In the genomic region with DNA sequence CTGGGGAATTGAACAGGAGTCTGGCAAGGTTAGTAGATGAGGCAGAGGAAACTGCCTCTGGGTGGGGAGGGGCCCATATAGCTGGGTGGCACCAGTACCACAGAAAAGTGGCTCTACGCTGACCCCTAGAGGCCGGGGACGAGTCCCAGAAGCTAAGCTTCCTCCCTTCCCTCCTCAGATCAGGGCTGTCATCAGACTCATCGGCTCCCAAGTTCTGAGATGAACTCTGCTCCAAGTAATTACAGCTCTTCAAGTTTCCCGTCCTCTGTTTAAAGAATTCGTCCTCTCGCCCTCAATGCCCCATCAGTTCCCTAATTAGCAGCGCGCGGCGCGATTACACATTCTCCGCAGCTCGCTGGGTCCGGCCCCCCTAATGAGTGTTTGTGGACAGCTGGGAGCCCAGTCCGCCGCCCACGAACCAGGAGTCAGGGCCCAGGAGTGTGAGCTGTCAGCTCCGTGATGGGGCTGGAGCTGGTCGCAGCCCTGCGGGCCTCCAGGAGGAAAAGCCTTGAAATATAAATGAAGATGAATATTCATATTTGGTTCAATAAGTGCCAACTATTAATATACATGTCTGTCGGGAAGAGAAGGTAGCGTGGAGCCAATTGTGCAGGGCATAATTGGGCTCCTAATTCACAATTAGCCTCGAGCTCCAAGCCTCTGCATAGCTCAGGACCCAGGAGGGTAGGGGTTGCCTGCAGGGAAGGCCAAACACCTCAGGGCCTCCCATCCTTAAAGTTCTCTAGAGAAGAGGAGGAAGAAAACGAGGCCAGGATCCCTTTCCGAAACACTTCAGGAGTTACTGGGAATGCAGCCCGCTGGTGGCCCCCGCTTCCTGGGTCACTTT, we compare ENCODE assay signal across 8 mouse cellular contexts.
DNase-seq lines count a peak whose midpoint lies in the region; ATAC-seq and TF ChIP-seq lines count a peak whose summit lies in the region.

No protein-coding gene starts in this region.

- 20% methylated on average over 28 of the region's 28 CpGs for WGBS in cerebellum, adult 2 months
- 13% methylated on average over 28 of the region's 28 CpGs for WGBS in hindbrain, embryonic 16.5 days

- no peaks in the 10 kb centered on the region for H3K4me1 ChIP-seq in cerebellum, adult 2 months (ENCODE audit: control insufficient read depth, insufficient read depth, low read length)
- H3K4me1 ChIP-seq in hindbrain, embryonic 16.5 days (ENCODE audit: control insufficient read depth, insufficient read depth, low read depth, low read length) = peaks cover 5% of the 10 kb centered on the region

- TF ChIP-seq POLR2A in cerebellum, adult 2 months (IDR thresholded peaks at IDR 0.05; ENCODE audit: borderline replicate concordance, insufficient read depth, low read length) = no peak

- H3K27me3 ChIP-seq in cerebellum, adult 2 months (ENCODE audit: control insufficient read depth, insufficient read depth, low read length) = no peaks in the 10 kb centered on the region
- H3K27me3 ChIP-seq in hindbrain, embryonic 16.5 days (replicated peaks; ENCODE audit: control insufficient read depth, insufficient read depth, low read length) = no peaks in the 10 kb centered on the region; the same call in 1 of the 2 replicates

- no peak overlapping the region for H3K27ac ChIP-seq in cerebellum, adult 2 months (ENCODE audit: insufficient read depth, low read length)
- no peak overlapping the region for H3K27ac ChIP-seq in hindbrain, embryonic 16.5 days (ENCODE audit: low read depth, low read length)

- no peaks in the 10 kb centered on the region for H3K9me3 ChIP-seq in hindbrain, embryonic 16.5 days (ENCODE audit: control insufficient read depth, low read length)

- H3K36me3 ChIP-seq in hindbrain, embryonic 16.5 days (ENCODE audit: control insufficient read depth, insufficient read depth, low read length) = no peaks in the 10 kb centered on the region

- peak; percentile 91 for DNase-seq in Muller cell, postnatal 12 days (ENCODE audit: inconsistent ontology term)
- DNase-seq in cerebellum, adult 2 months = peak; percentile 55 to 61
- peak; percentile 26 for DNase-seq in left cerebral cortex, adult 11 months (ENCODE audit: low spot score)
- peak; percentile 26 to 28 for DNase-seq in right cerebral cortex, postnatal 36 days (ENCODE audit: low spot score in 2 of 2)
- peak; percentile 38 to 63 for DNase-seq in urinary bladder, postnatal 36 days (ENCODE audit: low spot score in 2 of 2)

- H3K9ac ChIP-seq in hindbrain, embryonic 16.5 days (ENCODE audit: low read depth, low read length) = no peak overlapping the region

- peak; percentile 63 for TF ChIP-seq CTCF in cerebellum, adult 2 months (IDR thresholded peaks at IDR 0.05; ENCODE audit: borderline replicate concordance, insufficient read depth, low read depth, low read length)

- peak overlapping the region; percentile 39 for H3K4me2 ChIP-seq in hindbrain, embryonic 16.5 days (ENCODE audit: low read length)

- ATAC-seq in frontal cortex, adult (ENCODE audit: low TSS enrichment) = peak; percentile 95
- peak; percentile 74 for ATAC-seq in hindbrain, embryonic 16.5 days
- ATAC-seq in megakaryocyte-erythroid progenitor cell, adult 5-6 weeks (replicated peaks; ENCODE audit: low FRiP score, low TSS enrichment, poor library complexity, severe bottlenecking) = peak; percentile 89

- H3K4me3 ChIP-seq in cerebellum, adult 2 months (replicated peaks; ENCODE audit: insufficient read depth, low read depth, low read length) = no peak overlapping the region
- no peak overlapping the region for H3K4me3 ChIP-seq in hindbrain, embryonic 16.5 days (ENCODE audit: low read length)

Comparison
In these comparisons a context has a peak if more than half of its experiments do, and no peak if none do; other contexts are left out.
1. DNase-seq: peak in every context shown above with its lines; median percentile 91 in Muller cell, postnatal 12 days; 58 in cerebellum, adult 2 months; 50 in urinary bladder, postnatal 36 days; 27 in right cerebral cortex, postnatal 36 days; 26 in left cerebral cortex, adult 11 months.